Mouse (Mus musculus) lung, adult 2 months (tissue): Measurements from ENCODE around the gene Tmem88b.

Experiments
- CTCF ChIP-seq: fragments of 200-500 bp; IDR thresholded peaks from 2 replicates; pipeline ENCODE4 v1.5.1; 2011; ENCODE audit warnings: mild to moderate bottlenecking, low read length, control low read depth; ENCODE audit not compliant: insufficient read depth
- POLR2A ChIP-seq: fragments of 200-500 bp; IDR thresholded peaks from 2 replicates; pipeline ENCODE4 v1.6.1; 2011; ENCODE audit warnings: low read depth, mild to moderate bottlenecking, control low read depth, low read length, borderline replicate concordance; ENCODE audit errors: extremely low read depth

DNA sequence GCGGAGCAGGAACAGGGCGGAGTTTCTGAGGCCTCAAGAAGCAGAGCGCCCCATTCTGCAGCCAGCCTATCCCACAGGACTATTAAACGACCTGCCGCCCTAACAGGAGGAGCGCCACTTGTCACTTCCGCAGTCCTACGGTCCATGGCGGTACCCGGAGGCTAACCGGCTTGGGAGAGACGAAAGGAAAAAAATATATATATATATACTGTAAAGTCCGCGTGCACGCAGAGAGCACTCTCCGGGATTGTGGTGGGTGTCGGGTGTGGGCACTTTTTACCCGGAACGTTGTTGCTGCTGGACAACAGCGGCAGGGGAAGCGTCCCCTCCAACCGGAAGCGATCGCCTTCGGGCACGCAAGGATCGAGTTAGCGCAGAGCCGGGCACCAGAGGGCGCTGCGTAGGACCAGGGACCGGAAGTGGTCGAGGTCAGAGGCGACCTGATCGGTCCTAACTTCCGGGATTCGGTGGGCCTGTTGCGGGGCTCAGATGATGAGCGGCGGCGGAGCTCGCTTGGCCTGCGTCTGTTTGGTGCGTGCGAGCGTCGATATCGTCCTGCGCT, 45.6 kb upstream of the Tmem88b start, which contains the start of gene Aurkaip1:
- TF ChIP-seq CTCF (peak; percentile 78), POLR2A (peak; percentile 77; the same call in 1 of the 2 replicates)
